Mouse (Mus musculus): ENCODE measurements around the gene Thy1.

DNA sequence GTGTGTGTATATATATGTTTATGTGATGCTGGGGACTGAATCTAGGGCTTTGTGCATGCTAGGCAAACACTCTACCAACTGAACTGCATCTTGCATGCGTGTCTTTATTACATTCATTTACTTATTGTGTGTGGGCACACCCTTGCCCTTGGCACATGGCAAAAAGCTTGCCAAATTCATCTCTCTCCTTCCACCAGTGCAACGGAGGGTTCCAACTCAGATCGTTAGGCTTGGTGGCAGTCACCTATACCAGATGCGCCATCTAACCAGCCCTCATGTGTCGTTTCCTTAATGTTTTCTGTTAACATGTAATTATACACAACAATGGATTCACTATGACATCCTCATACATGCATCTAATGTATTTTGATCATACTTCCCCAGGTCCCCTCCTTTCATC lies 39.1 kb downstream of the Thy1 start:
- no peak for TF ChIP-seq POLR2A (IDR thresholded peaks at IDR 0.05; ENCODE audit: extremely low read depth, insufficient read depth, low read length)
- no peak for TF ChIP-seq CTCF (IDR thresholded peaks at IDR 0.05; ENCODE audit: extremely low read depth, insufficient read depth, low read length)
